Mouse (Mus musculus) CH12.LX (cell line): Measurements from ENCODE around the gene Ifi205. TPM values are rescaled to one million over a fixed set of nuclear protein-coding genes. Genes with fewer than 3 reads are reported as not detected.
A peak's percentile ranks its signal among the peaks of the same experiment; 100 is the strongest.

Experiments
- DNase-seq: peaks from one replicate; pipeline ENCODE4 v3.0.0-alpha.2; 2013; ENCODE audit errors: extremely low read depth
- H3K27ac ChIP-seq: 2 replicates; pipeline ENCODE4 v1.5.1; 2012; ENCODE audit warnings: low read depth, mild to moderate bottlenecking, control low read depth, moderate library complexity; ENCODE audit not compliant: insufficient read depth
- H3K27me3 ChIP-seq: replicated peaks from 2 replicates; pipeline ENCODE3; 2012; ENCODE audit warnings: inconsistent platforms
- H3K36me3 ChIP-seq, 2 experiments: replicated peaks in 1 of 2; 2 replicates each; pipeline versions ENCODE3 to v1.6.1; 2012; ENCODE audit warnings: inconsistent platforms in 1 of 2, low read length in 1 of 2, mild to moderate bottlenecking in 1 of 2, mixed read lengths in 1 of 2, moderate library complexity in 1 of 2; ENCODE audit not compliant: control insufficient read depth in 1 of 2, insufficient read depth in 1 of 2
- H3K4me1 ChIP-seq, 2 experiments: 2 replicates each; pipeline ENCODE4 v1.6.1; 2012; ENCODE audit warnings: inconsistent platforms in 1 of 2, moderate library complexity in 1 of 2; ENCODE audit not compliant: insufficient read depth in 2 of 2, control insufficient read depth in 1 of 2
- H3K4me2 ChIP-seq: 2 replicates; pipeline ENCODE4 v1.6.1; 2012; ENCODE audit warnings: low read depth, mild to moderate bottlenecking, control low read depth; ENCODE audit not compliant: poor library complexity, insufficient read depth, severe bottlenecking
- H3K4me3 ChIP-seq, 3 experiments: fragments of 150-350 bp in 1 of 3; sonication (generic) in 1 of 3; replicated peaks in 1 of 3; 2 replicates each; pipeline versions ENCODE3 to v1.5.1; 2011 to 2012; ENCODE audit warnings: low read depth in 2 of 3, low read length in 2 of 3, mild to moderate bottlenecking in 2 of 3, moderate library complexity in 2 of 3, control low read depth in 1 of 3, improper control_type of control experiment in 1 of 3, inconsistent platforms in 1 of 3, mixed read lengths in 1 of 3; ENCODE audit not compliant: poor library complexity in 1 of 3
- H3K79me2 ChIP-seq: replicated peaks from 2 replicates; pipeline ENCODE4 v1.6.1; 2012; ENCODE audit warnings: mild to moderate bottlenecking, moderate library complexity; ENCODE audit not compliant: control insufficient read depth, poor library complexity, insufficient read depth, severe bottlenecking; ENCODE audit errors: extremely low read depth
- H3K9ac ChIP-seq: 2 replicates; pipeline ENCODE4 v1.6.1; 2012; ENCODE audit warnings: low read depth, mild to moderate bottlenecking, control low read depth, moderate library complexity; ENCODE audit not compliant: insufficient read depth
- H3K9me3 ChIP-seq: replicated peaks from 2 replicates; pipeline ENCODE3; 2012; ENCODE audit warnings: low read length, inconsistent platforms, mixed read lengths
- BHLHE40 ChIP-seq: IDR thresholded peaks from 2 replicates; pipeline ENCODE4 v1.6.1; 2011; ENCODE audit warnings: mild to moderate bottlenecking, low read depth, low read length, improper control_type of control experiment
- CHD1 ChIP-seq: IDR thresholded peaks from 2 replicates; pipeline ENCODE4 v1.6.1; 2012; ENCODE audit warnings: low read depth, low read length, improper control_type of control experiment, inconsistent platforms
- CHD2 ChIP-seq: IDR thresholded peaks from 2 replicates; pipeline ENCODE4 v1.6.1; 2011; ENCODE audit warnings: low read length, improper control_type of control experiment
- CTCF ChIP-seq, 2 experiments: IDR thresholded peaks in 1 of 2; conservative IDR thresholded peaks in 1 of 2; 2 replicates each; pipeline ENCODE4 v1.5.1; 2011 to 2012; ENCODE audit warnings: low read depth in 2 of 2, low read length in 2 of 2, improper control_type of control experiment in 1 of 2, inconsistent platforms in 1 of 2, mild to moderate bottlenecking in 1 of 2, moderate library complexity in 1 of 2
- E2F4 ChIP-seq: IDR thresholded peaks from 2 replicates; pipeline ENCODE4 v1.6.1; 2011; ENCODE audit warnings: low read depth, low read length, improper control_type of control experiment; ENCODE audit not compliant: insufficient replicate concordance
- ELF1 ChIP-seq: IDR thresholded peaks from 2 replicates; pipeline ENCODE4 v1.6.1; 2014; ENCODE audit warnings: low read depth, mild to moderate bottlenecking, inconsistent platforms, low read length, improper control_type of control experiment
- EP300 ChIP-seq: IDR thresholded peaks from 2 replicates; pipeline ENCODE4 v1.6.1; 2011; ENCODE audit warnings: low read length, improper control_type of control experiment
- ETS1 ChIP-seq: conservative IDR thresholded peaks from 2 replicates; pipeline ENCODE4 v1.6.1; 2012; ENCODE audit warnings: low read depth, mild to moderate bottlenecking, inconsistent platforms, low read length, improper control_type of control experiment, moderate library complexity
- GABPA ChIP-seq: IDR thresholded peaks from 2 replicates; pipeline ENCODE4 v1.6.1; 2012; ENCODE audit warnings: low read depth, low read length, improper control_type of control experiment, inconsistent platforms; ENCODE audit not compliant: insufficient replicate concordance
- IRF4 ChIP-seq: IDR thresholded peaks from 2 replicates; pipeline ENCODE4 v1.6.1; 2014; ENCODE audit warnings: low read depth, mild to moderate bottlenecking, inconsistent platforms, low read length, improper control_type of control experiment
- JUN ChIP-seq: IDR thresholded peaks from 2 replicates; pipeline ENCODE4 v1.6.1; 2011; ENCODE audit warnings: low read depth, mild to moderate bottlenecking, low read length, improper control_type of control experiment, moderate library complexity; ENCODE audit not compliant: insufficient read depth
- JUND ChIP-seq: conservative IDR thresholded peaks from 2 replicates; pipeline ENCODE4 v1.6.1; 2011; ENCODE audit warnings: low read depth, low read length, improper control_type of control experiment
- KAT2A ChIP-seq: IDR thresholded peaks from 2 replicates; pipeline ENCODE4 v1.6.1; 2012; ENCODE audit warnings: low read length, improper control_type of control experiment, inconsistent platforms; ENCODE audit not compliant: insufficient replicate concordance
- MAFK ChIP-seq: IDR thresholded peaks from 2 replicates; pipeline ENCODE4 v1.6.1; 2011; ENCODE audit warnings: low read length, improper control_type of control experiment; ENCODE audit not compliant: insufficient replicate concordance
- MAX ChIP-seq: IDR thresholded peaks from 2 replicates; pipeline ENCODE4 v1.6.1; 2011; ENCODE audit warnings: low read length, improper control_type of control experiment
- MAZ ChIP-seq: IDR thresholded peaks from 2 replicates; pipeline ENCODE4 v1.6.1; 2012; ENCODE audit warnings: low read depth, mild to moderate bottlenecking, inconsistent platforms, low read length, improper control_type of control experiment, moderate library complexity
- MEF2A ChIP-seq: IDR thresholded peaks from 2 replicates; pipeline ENCODE4 v1.6.1; 2014; ENCODE audit warnings: low read depth, mild to moderate bottlenecking, inconsistent platforms, low read length, improper control_type of control experiment, borderline replicate concordance
- MXI1 ChIP-seq: IDR thresholded peaks from 2 replicates; pipeline ENCODE4 v1.6.1; 2011; ENCODE audit warnings: mild to moderate bottlenecking, low read depth, low read length, improper control_type of control experiment
- MYC ChIP-seq: IDR thresholded peaks from 2 replicates; pipeline ENCODE4 v1.6.1; 2011; ENCODE audit warnings: low read depth, mild to moderate bottlenecking, improper control_type of control experiment, low read length
- NELFE ChIP-seq: IDR thresholded peaks from 2 replicates; pipeline ENCODE4 v1.6.1; 2011; ENCODE audit warnings: low read depth, low read length, improper control_type of control experiment
- NRF1 ChIP-seq: IDR thresholded peaks from 2 replicates; pipeline ENCODE4 v1.6.1; 2014; ENCODE audit warnings: low read depth, mild to moderate bottlenecking, inconsistent platforms, low read length, improper control_type of control experiment, moderate library complexity
- PAX5 ChIP-seq: IDR thresholded peaks from 2 replicates; pipeline ENCODE4 v1.6.1; 2012; ENCODE audit warnings: low read length, inconsistent platforms, mixed read lengths
- POLR2A ChIP-seq: IDR thresholded peaks from 2 replicates; pipeline ENCODE4 v1.6.1; 2011; ENCODE audit warnings: low read depth, mild to moderate bottlenecking, improper control_type of control experiment, low read length
- POLR2AphosphoS2 ChIP-seq: IDR thresholded peaks from 2 replicates; pipeline ENCODE4 v1.6.1; 2011; ENCODE audit warnings: low read depth, low read length, improper control_type of control experiment
- RAD21 ChIP-seq: IDR thresholded peaks from 2 replicates; pipeline ENCODE4 v1.6.1; 2011; ENCODE audit warnings: low read depth, mild to moderate bottlenecking, low read length, improper control_type of control experiment, moderate library complexity
- RCOR1 ChIP-seq: conservative IDR thresholded peaks from 2 replicates; pipeline ENCODE4 v1.6.1; 2012; ENCODE audit warnings: low read depth, mild to moderate bottlenecking, inconsistent platforms, low read length, improper control_type of control experiment
- SIN3A ChIP-seq: IDR thresholded peaks from 2 replicates; pipeline ENCODE4 v1.6.1; 2012; ENCODE audit warnings: low read length, improper control_type of control experiment, inconsistent platforms
- SMC3 ChIP-seq: IDR thresholded peaks from 2 replicates; pipeline ENCODE4 v1.6.1; 2011; ENCODE audit warnings: low read depth, low read length, improper control_type of control experiment
- TBP ChIP-seq: conservative IDR thresholded peaks from 2 replicates; pipeline ENCODE4 v1.6.1; 2011; ENCODE audit warnings: low read depth, low read length, improper control_type of control experiment
- TCF12 ChIP-seq: IDR thresholded peaks from 2 replicates; pipeline ENCODE4 v1.6.1; 2014; ENCODE audit warnings: low read depth, mild to moderate bottlenecking, inconsistent platforms, low read length, improper control_type of control experiment
- UBTF ChIP-seq: IDR thresholded peaks from 2 replicates; pipeline ENCODE4 v1.6.1; 2012; ENCODE audit warnings: low read depth, mild to moderate bottlenecking, inconsistent platforms, low read length, improper control_type of control experiment, moderate library complexity
- USF1 ChIP-seq: IDR thresholded peaks from 2 replicates; pipeline ENCODE4 v1.6.1; 2014; ENCODE audit warnings: low read depth, mild to moderate bottlenecking, inconsistent platforms, low read length, improper control_type of control experiment
- USF2 ChIP-seq: conservative IDR thresholded peaks from 2 replicates; pipeline ENCODE4 v1.6.1; 2011; ENCODE audit warnings: low read depth, low read length, improper control_type of control experiment
- ZC3H11A ChIP-seq: IDR thresholded peaks from 2 replicates; pipeline ENCODE4 v1.6.1; 2012; ENCODE audit warnings: low read depth, mild to moderate bottlenecking, inconsistent platforms, low read length, improper control_type of control experiment
- ZKSCAN1 ChIP-seq: IDR thresholded peaks from 2 replicates; pipeline ENCODE4 v1.6.1; 2012; ENCODE audit warnings: low read depth, inconsistent platforms, low read length, improper control_type of control experiment, borderline replicate concordance
- ZMIZ1 ChIP-seq: IDR thresholded peaks from 2 replicates; pipeline ENCODE4 v1.6.1; 2012; ENCODE audit warnings: low read depth, mild to moderate bottlenecking, inconsistent platforms, low read length, improper control_type of control experiment
- ZNF384 ChIP-seq: IDR thresholded peaks from 2 replicates; pipeline ENCODE4 v1.6.1; 2012; ENCODE audit warnings: low read depth, low read length, improper control_type of control experiment, inconsistent platforms
- dilution Hi-C: fragments of 300-500 bp; cut with MboI; formaldehyde crosslinking; loops from 2 replicates; pipeline ENCODE4 v1.14.3; 2020; ENCODE audit warnings: low sequenced_read_pairs; ENCODE audit not compliant: extremely low pct_unique_long_range_greater_than_20kb, extremely low pct_ligation_motif_present
- in situ Hi-C: fragments of 300-500 bp; cut with MboI; formaldehyde crosslinking; loops from 3 replicates; pipeline ENCODE4 v1.14.3; 2019; ENCODE audit warnings: low sequenced_read_pairs, low pct_ligation_motif_present, low pct_unique_long_range_greater_than_20kb, mixed read lengths
- polyA plus RNA-seq: library from polyadenylated mRNA; unstranded; fragments of >175 nt; gene quantifications from 2 replicates; pipeline ENCODE4 v1.2.1, GENCODE M21; 2012; ENCODE audit warnings: low read depth; ENCODE audit not compliant: insufficient read length
- total RNA-seq, 2 experiments: library from RNA; depleted of rRNA; stranded (reverse); fragments of 300-350 nt in 1 of 2; fragments of >200 nt in 1 of 2; gene quantifications; 2 replicates each; pipeline ENCODE4 v1.2.3; 2012 to 2014

Ifi205 gene
- total and polyA plus RNA-seq, 3 experiments: 0.17 to 0.35 (median 0.17) TPM

- Histone ChIP-seq H3K4me3 (peak within 1 kb of the TSS; percentile 21 to 41 (median 39)), H3K36me3 (peaks cover 0 to 3% of the 10 kb centered on the region in 2 experiments), H3K4me1 (peaks cover 3 to 28% of the 10 kb centered on the region in 2 experiments; a peak in 3 of 4 replicates)
- TF ChIP-seq ZNF384 (peak; percentile 97), ZC3H11A (no peak), RAD21 (peak; percentile 9), JUN (no peak), MYC (0 out of 2 replicates have a peak, but pooled peaks have one; percentile 40), TCF12 (peak; percentile 75; the same call in 1 of the 2 replicates), IRF4 (peak; percentile 35), MAFK (no peak), MAX (no peak), ZMIZ1 (no peak), MXI1 (no peak), EP300 (peak; percentile 77), SMC3 (no peak), CTCF (conservative IDR thresholded peaks at IDR 0.05 in 1 of 2, IDR thresholded peaks at IDR 0.05 in 1 of 2; ENCODE audit: low read depth in 2 of 2, low read length in 2 of 2) (no peak; a peak in 1 of 4 replicates), PAX5 (no peak), MEF2A (peak; percentile 63), KAT2A (no peak), JUND (peak; percentile 24; the same call in 1 of the 2 replicates), USF2 (no peak), BHLHE40 (peak; percentile 68), NELFE (no peak), UBTF (no peak), NRF1 (no peak), TBP (peak; percentile 73; the same call in 1 of the 2 replicates), GABPA (no peak), POLR2A (no peak), USF1 (0 out of 2 replicates have a peak, but pooled peaks have one; percentile 3), CHD1 (no peak), ELF1 (peak; percentile 69; the same call in 1 of the 2 replicates), RCOR1 (no peak), POLR2AphosphoS2 (no peak), ETS1 (peak; percentile 81), CHD2 (no peak), MAZ (no peak), ZKSCAN1 (no peak), E2F4 (no peak), SIN3A (no peak; the same call in 1 of the 2 replicates)
- TF ChIP-seq, all 38 proteins: peak for 13
- Histone ChIP-seq H3K27me3 (no peaks in the 10 kb centered on the region), H3K27ac (no peak within 1 kb of the TSS), H3K79me2 (no peaks in the 10 kb centered on the region), H3K9ac (peak within 1 kb of the TSS; percentile 71), H3K9me3 (no peaks in the 10 kb centered on the region), H3K4me2 (peak within 1 kb of the TSS; percentile 96)
- dilution Hi-C loops (no loop called here), in situ Hi-C loops (no loop called here)
- peak; percentile 76 for DNase-seq
Observed at GRCm38 (mm10) chr1:174040523-174041177, 9.0 kb upstream of the Ifi205 start, which contains the start of gene Olfr433. Gene Olfr433, plus strand, starts transcription at chr1:174040705.
